Mouse (Mus musculus) left cerebral cortex, adult 9 months (tissue): Measurements from ENCODE around the gene Smo.

Experiments used
- DNase-seq, 2 experiments: peaks; one replicate each; pipeline ENCODE4 v3.0.0; 2022; ENCODE audit warnings: low spot score in 2 of 2

Smo gene

GRCm38 (mm10) chr6:29774161-29774560 is 38.9 kb downstream of the Smo start:
- no peak for DNase-seq

- DNase-seq = peak in 1 of 2 experiments; percentile 31
These were observed 40.3 kb downstream of the Smo start for GRCm38 (mm10) chr6:29775609-29776008.

DNA sequence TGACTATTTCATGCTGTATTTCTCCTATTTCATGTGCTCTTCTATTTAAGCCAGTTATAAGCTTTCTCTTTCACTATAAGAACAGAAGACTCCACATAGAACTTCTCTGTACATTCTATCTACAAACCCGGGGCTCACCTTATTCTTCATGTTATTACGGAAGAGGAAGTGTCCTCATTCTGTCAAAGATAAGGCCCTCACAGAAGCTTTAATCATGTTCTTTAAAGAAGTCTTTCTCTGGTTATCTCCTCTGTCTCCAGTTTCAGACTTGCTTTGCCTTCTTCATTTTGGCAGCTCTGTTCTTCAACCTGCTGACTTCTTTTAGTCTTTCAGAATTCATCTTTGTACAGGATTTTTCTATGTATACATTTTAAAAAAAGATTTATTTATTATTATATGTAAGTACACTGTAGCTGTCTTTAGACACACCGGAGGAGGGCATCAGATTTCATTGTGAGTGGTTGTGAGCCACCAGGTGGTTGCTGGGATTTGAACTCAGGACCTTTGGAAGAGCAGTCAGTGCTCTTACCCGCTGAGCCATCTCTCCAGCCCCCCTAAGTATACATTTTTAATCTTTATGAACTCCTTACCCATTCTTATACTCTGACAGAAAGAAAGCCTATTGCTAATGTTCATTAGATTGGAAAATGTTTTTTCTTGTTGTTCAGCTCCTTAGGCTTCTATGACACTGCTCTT is 41.4 kb downstream of the Smo start:
- DNase-seq = no peak

DNA sequence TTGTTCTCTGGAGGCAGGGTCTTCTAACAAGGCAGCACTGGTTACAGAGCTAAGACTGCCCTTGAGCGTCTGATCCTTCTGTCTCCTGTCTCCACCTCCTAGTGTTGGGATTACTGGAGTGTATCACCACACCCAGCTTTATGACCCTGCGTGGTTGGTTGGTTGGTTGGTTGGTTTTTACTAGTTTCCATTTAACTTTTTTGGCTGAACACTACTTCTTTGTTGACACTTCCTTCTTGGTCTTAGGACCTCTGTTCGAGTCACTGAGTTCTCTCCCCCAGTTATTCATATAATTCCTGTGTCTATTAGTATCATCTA is 41.9 kb downstream of the Smo start:
- no peak for DNase-seq

- DNase-seq = no peak
These were observed 44.8 kb downstream of the Smo start for GRCm38 (mm10) chr6:29780082-29780481.

DNA sequence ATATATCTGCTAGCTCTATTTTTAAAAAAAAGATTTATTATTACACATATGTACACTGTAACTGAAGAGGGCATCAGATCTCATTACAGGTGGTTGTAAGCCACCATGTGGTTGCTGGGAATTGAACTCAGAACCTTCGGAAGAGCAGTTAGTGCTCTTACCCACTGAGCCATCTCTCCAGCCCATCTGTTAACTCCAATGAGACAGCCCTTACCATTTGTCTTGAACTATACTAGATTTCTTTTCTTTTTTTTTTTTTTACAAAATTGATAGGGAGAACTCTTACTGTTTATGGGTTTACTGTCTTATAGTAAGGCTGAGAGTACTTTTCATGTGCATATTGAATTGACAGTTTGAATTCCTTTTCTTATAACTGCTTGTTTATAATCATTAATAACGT is 45.3 kb downstream of the Smo start:
- no peak for DNase-seq

DNA sequence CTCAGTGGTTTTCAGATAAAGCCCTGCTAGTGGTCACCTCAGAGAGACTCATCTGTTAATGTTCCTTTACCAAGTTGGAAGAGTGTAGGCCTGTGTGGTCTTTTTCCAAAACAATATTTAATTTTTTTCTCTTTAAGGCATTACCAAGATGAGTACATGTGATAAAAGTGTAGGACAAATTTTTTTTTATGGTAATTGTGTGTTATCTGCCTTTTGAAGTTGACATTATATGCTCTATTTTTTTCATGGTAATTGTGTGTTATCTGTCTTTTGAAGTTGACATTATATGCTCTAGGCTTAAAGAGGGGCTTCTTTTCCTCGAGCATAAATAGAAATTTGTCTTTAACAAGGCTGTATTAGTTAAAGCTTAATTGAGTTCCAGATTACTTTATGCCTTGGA is 46.9 kb downstream of the Smo start:
- no peak for DNase-seq

DNA sequence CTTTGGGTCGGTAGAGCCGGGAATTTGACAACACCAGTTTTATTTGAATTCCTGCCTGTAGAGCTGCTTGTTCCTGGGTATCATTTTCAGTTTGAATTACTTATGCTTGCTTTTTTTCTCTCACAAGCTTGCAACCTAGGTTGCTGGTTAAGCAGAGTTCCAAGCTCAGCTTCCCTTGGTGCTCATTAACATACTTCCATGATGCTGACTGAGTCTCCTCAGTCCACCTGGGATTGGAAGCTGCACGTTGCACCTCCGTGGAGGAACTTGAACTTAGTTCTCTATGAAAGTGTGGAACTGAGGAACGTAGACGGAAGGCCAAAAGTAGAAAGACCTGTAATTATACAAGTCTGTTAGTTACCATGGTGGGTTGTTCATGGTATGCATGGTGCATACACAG is 48.7 kb downstream of the Smo start:
- DNase-seq = no peak

DNA sequence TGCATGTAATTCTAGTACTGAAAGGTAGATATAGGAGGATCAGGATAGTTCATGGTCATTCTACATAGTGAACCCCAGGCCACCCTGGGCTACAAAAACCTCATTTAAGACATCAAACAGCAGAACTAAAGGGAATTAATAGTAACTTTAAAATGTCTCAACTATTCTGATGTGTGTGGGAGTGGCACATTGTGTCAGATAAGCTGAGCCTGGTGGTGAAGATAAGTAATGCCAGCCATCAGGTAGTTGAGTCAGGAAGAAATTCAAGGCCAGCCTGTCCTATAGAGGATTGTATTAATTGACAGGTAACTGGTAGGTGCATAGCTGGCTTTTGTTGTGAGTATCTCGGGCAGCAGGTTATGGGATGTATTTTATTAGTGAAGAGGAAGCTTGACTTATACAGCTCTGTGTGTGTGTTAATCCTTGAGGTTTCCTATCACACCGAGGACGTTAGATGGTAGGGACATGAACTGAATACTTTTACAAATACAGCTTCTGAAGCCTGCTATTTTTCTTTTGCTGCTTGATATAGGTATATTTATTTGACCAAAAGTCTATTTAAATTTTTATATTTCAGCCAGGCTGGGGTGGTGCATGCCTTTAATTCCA is 49.2 kb downstream of the Smo start:
- no peak for DNase-seq

- DNase-seq = no peak
These were observed 50.5 kb downstream of the Smo start for GRCm38 (mm10) chr6:29785759-29786158.

- DNase-seq = no peak
These were observed 53.6 kb downstream of the Smo start for GRCm38 (mm10) chr6:29788779-29789350.

DNA sequence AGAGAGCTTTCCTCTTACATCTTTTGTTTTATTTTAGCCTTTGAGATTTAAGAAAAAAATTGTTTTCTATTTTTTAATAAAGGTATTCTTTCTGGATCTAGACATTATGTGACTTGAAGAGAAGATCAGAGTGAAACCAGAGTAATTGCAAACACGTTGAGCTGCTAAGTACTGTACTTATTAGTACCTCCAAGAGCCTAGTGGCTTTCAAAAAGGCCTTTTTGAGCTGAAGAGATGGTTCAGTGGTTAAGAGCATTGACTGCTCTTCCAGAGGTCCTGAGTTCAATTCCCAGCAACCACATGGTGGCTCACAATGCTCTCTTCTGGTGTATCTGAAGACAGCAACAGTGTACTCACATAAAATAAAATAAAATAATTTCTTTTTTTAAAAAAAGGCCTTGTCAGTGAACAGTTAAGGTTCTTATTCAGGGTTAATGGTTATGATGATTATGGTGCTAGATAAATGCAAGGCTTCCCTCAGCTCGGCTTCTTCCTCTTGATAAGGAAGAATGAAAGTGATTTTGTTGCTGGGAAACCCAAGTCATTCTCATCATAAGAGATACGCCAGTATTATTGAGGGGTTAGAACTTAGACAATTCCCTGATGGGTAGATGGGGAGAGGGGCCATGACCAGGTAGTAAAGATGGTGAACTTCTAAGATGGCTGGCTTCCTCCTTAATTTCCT is 54.9 kb downstream of the Smo start:
- no peak for DNase-seq

DNA sequence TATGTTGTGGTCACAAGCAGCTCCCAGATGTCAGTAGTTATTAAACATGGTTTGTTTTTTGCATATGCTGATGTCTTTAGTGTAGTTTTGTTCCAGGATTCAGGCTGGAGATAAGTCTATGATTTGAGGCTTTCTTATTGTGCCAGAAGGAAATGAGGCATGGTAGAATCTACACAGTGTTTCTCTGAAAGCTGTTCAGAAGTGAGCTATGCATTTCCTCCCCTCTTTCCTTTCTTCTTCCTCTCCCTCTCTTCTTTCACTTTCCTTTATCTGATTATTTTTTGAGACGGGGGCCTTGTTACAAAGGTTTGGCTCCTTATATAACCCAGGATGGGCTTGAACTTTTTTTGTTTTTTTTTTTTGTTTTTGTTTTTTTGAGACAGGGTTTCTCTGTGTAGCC is 58.2 kb downstream of the Smo start:
- no peak for DNase-seq

GRCm38 (mm10) chr6:29794582-29794981 is 59.3 kb downstream of the Smo start:
- DNase-seq = no peak

GRCm38 (mm10) chr6:29802979-29803378 is 67.7 kb downstream of the Smo start:
- DNase-seq = no peak

DNA sequence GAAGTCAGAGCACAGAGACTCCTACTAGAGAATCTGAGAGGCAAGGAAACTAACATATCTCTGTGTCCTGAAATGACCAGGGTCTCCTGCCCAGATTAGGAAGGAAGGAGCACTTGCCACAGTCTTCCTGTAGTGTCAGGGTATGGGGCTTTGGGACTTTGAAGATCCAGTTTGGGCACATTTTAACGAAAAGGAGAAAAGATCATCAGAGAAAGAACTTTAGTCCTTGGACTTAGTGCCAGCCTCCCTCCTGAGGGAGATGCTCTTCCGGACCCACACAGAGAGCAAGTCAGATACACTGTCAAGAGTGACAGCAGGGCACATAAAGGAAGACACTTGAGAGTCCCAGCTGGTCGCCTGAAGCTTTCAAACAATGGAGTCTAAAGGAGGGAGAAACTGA is 68.7 kb downstream of the Smo start:
- no peak for DNase-seq

DNA sequence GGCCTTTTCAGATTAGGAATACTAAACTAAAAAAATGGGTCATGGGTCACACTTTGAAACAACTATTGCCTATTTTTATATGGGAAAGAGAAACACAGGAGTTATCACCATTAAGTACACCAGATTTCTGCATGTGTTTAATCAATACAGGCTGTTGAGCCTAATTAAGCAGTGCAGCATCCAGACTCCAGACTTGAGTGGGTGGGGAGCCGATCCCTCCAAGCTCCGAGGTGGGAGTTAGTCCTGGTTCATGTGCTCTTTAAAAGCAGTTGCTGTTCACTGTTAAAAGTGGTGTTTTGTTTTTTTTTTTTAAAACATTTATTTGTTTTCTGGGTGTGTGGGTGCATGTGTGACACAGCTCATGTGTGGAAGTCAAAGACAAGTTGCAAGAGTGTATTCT is 70.1 kb downstream of the Smo start:
- no peak for DNase-seq
